Mouse (Mus musculus) testis, postnatal 14 days (tissue): Measurements from ENCODE around the gene Pdia3.
"Not testable (repeated sequence)": the region's sequence is repeated elsewhere in the genome, so short reads cannot be mapped to it uniquely, and the experiment has no call there.

Source experiments
- DNase-seq: peaks from one replicate; pipeline ENCODE4 v3.0.0; 2021; ENCODE audit warnings: low spot score

Pdia3 gene

DNA sequence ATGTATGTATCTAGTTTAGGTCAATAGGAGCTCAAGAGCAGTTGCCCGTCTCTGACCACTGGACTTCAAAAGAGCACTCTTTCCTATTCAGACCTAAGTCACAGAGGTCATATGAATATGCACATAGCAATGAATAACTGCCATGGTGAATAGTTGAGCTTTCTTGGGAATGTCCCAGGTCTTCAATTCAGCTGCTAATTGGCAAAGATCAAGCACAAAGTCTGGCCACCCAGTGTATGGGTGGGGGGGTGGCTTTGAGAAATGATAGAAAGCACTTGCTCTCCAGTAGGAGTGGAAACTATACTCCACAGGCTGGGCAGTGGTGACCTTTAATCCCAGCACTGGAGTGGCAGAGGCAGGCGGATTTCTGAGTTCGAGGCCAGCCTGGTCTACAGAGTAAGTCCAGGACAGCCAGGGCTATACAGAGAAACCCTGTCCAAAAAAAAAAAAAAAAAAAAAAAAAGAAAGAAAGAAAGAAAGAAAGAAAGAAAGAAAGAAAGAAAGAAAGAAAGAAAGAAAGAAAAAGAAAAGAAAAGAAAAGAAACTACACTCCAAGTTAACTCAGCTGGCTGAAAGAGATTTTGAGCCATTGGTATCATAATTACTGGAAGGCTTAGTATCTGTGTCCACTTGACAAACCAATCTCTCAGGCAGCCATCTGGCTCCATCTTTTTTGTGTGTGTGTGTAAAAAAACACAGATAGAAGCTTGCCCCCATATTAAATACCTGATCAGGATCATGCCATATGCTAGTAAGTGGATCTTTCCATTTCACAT lies 64.1 kb downstream of the Pdia3 start:
- no peak for DNase-seq

- DNase-seq, result no peak
These were observed 66.9 kb downstream of the Pdia3 start for GRCm38 (mm10) chr2:121480498-121480897.

- not testable (repeated sequence) for DNase-seq
These were observed 67.3 kb downstream of the Pdia3 start for GRCm38 (mm10) chr2:121480916-121481315.

DNA sequence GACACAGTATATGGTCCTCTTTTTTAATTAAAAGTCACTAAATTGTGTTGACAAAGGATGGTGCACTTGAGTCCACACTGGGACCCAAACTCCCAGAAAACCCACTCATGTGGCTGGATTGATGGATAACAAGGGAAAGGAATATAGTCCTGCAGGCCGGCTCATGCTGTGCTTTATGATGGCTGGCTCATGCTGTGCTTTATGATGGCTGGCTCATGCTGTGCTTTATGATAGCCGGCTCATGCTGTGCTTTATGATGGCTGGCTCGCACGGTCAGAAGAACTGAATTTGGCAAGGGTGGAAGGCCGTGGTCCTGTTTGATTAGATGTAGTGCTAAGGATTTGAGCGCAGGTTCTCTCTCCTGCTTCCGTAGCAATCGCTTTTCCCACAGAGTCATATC lies 70.0 kb downstream of the Pdia3 start:
- DNase-seq, result no peak

GRCm38 (mm10) chr2:121484403-121484802 lies 70.8 kb downstream of the Pdia3 start:
- not testable (repeated sequence) for DNase-seq
